Mouse (Mus musculus): ENCODE data around the gene Ypel3.

The Ypel3 gene

GRCm38 (mm10) chr7:126818818-126819217, 42.1 kb downstream of the Ypel3 start:
- DNase-seq: no peak

- DNase-seq: peak; percentile 80
Observed at GRCm38 (mm10) chr7:126821835-126822511, 45.2 kb downstream of the Ypel3 start.

- DNase-seq: no peak
Observed at GRCm38 (mm10) chr7:126822741-126823140, 46.0 kb downstream of the Ypel3 start.

- DNase-seq: no peak
Observed at GRCm38 (mm10) chr7:126823202-126823711, 46.5 kb downstream of the Ypel3 start.

- DNase-seq: no peak
Observed at GRCm38 (mm10) chr7:126823940-126824339, 47.2 kb downstream of the Ypel3 start.

GRCm38 (mm10) chr7:126825403-126825802, 48.6 kb downstream of the Ypel3 start:
- peak; percentile 39 for DNase-seq

- DNase-seq: no peak
Observed at GRCm38 (mm10) chr7:126825952-126826351, 49.2 kb downstream of the Ypel3 start.
